Mouse (Mus musculus): ENCODE measurements around the gene Ubc. TPM values are rescaled to one million over a fixed set of nuclear protein-coding genes. Genes with fewer than 3 reads are reported as not detected.

The Ubc gene
- polyA plus RNA-seq, 1 experiment from 2014 or later = 1,201 TPM

DNA sequence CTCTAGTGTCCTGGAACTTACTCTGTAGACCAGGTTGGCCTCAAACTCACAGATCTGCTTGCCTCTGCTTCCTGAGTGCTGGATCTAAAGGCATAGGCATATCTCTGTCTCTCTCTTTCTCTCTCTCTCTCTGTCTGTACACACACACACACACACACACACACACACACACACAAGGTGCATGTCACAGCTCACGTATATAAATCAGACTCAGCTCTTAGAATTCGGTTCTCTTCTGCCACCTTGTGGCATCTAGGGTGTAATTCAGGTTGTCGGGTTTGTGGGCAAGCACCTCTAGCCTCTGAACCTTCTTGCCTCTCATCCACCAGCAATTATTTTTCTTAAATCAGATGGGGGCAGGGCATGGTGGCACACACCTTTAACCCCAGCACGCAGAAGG is 21.4 kb downstream of the Ubc start:
- under 1% methylated on average over 4 of the region's 4 CpGs for WGBS
- ATAC-seq (ENCODE audit: low FRiP score) = no peak
- no peaks in the 10 kb centered on the region for H3K36me3 ChIP-seq
- no peaks in the 10 kb centered on the region for H3K9me3 ChIP-seq
- no peaks in the 10 kb centered on the region for H3K4me1 ChIP-seq (replicated peaks)
- H3K27me3 ChIP-seq = no peaks in the 10 kb centered on the region
- H3K4me2 ChIP-seq = no peak overlapping the region
- H3K27ac ChIP-seq = no peak overlapping the region
- H3K9ac ChIP-seq = no peak overlapping the region
- H3K4me3 ChIP-seq = no peak overlapping the region

- no peak overlapping the region for H3K4me2 ChIP-seq
- no peak overlapping the region for H3K4me3 ChIP-seq
- H3K36me3 ChIP-seq = no peaks in the 10 kb centered on the region
- ATAC-seq (ENCODE audit: low FRiP score) = no peak
- H3K9ac ChIP-seq = no peak overlapping the region
- no peaks in the 10 kb centered on the region for H3K4me1 ChIP-seq (replicated peaks)
- no peaks in the 10 kb centered on the region for H3K9me3 ChIP-seq
- no peaks in the 10 kb centered on the region for H3K27me3 ChIP-seq
- WGBS = 66% methylated on average over 5 of the region's 5 CpGs
- H3K27ac ChIP-seq = no peak overlapping the region
Observed at GRCm38 (mm10) chr5:125368156-125368555, 21.8 kb downstream of the Ubc start.

- H3K9me3 ChIP-seq = no peaks in the 10 kb centered on the region
- H3K9ac ChIP-seq = no peak overlapping the region
- H3K27me3 ChIP-seq = no peaks in the 10 kb centered on the region
- H3K4me3 ChIP-seq = no peak overlapping the region
- no peaks in the 10 kb centered on the region for H3K36me3 ChIP-seq
- H3K4me1 ChIP-seq (replicated peaks) = no peaks in the 10 kb centered on the region
- WGBS = 77% methylated on average over 4 of the region's 4 CpGs
- H3K4me2 ChIP-seq = no peak overlapping the region
- no peak for ATAC-seq (ENCODE audit: low FRiP score)
- H3K27ac ChIP-seq = no peak overlapping the region
Observed at GRCm38 (mm10) chr5:125364851-125365429, 25.1 kb downstream of the Ubc start.

DNA sequence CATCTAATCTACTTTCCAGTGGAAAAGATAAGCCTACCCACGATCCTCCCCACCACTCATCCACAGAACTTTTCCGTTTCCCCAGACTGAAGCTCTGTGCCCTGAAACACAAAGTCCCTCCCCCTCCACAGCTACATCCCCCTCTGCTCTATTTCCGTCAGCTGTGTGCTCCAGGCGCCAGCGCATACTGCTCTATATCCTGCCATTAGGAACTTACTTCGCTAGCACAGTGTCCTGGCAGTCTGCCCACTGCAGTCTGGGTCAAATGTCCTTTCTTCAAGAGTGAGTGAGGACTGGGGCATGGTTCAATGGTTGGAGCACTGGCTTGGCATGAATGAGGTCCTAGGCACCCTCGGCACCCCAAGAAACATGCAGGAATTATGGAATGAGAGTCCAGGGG is 26.1 kb downstream of the Ubc start:
- no peak overlapping the region for H3K4me3 ChIP-seq
- no peaks in the 10 kb centered on the region for H3K36me3 ChIP-seq
- no peak for ATAC-seq (ENCODE audit: low FRiP score)
- H3K9ac ChIP-seq = no peak overlapping the region
- no peaks in the 10 kb centered on the region for H3K27me3 ChIP-seq
- no peaks in the 10 kb centered on the region for H3K9me3 ChIP-seq
- H3K4me1 ChIP-seq (replicated peaks) = no peaks in the 10 kb centered on the region
- no peak overlapping the region for H3K4me2 ChIP-seq
- WGBS = 85% methylated on average over 7 of the region's 7 CpGs
- no peak overlapping the region for H3K27ac ChIP-seq

DNA sequence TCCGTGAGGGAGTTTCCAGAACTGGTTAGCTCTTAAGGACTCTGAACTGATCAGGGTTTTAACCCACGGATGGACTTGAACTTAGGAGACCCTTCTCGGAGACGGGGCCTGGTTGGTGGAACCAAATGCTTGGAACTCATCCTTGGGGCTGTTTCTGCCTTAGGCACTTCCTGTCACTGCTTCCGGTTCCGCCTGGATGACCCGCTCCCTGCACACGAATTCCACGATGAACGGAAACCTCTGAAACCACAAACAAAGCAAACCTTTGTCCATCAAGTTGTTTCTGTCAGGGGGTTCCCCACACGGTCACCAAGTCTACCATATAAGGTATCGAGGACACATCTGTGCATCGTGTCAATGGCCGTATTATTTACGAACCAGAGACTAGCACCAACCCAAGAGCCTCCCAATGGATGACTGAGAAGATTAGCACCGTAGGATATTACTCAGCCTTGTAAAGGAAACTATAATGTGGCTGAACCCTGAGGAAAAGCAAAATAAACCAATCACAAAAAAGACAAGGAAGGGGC is 29.0 kb downstream of the Ubc start:
- no peak for ATAC-seq (ENCODE audit: low FRiP score)
- Histone ChIP-seq H3K9ac (no peak overlapping the region), H3K9me3 (no peaks in the 10 kb centered on the region), H3K4me3 (no peak overlapping the region), H3K4me2 (no peak overlapping the region), H3K36me3 (no peaks in the 10 kb centered on the region), H3K27me3 (no peaks in the 10 kb centered on the region), H3K27ac (no peak overlapping the region), H3K4me1 (replicated peaks) (no peaks in the 10 kb centered on the region)
- WGBS = 80% methylated on average over 16 of the region's 16 CpGs

GRCm38 (mm10) chr5:125360566-125360965 is 29.4 kb downstream of the Ubc start:
- Histone ChIP-seq H3K4me2 (no peak overlapping the region), H3K27ac (no peak overlapping the region), H3K4me1 (replicated peaks) (no peaks in the 10 kb centered on the region), H3K9me3 (no peaks in the 10 kb centered on the region), H3K9ac (no peak overlapping the region), H3K36me3 (no peaks in the 10 kb centered on the region), H3K4me3 (no peak overlapping the region), H3K27me3 (no peaks in the 10 kb centered on the region)
- ATAC-seq (ENCODE audit: low FRiP score) = no peak
- 80% methylated on average over 9 of the region's 9 CpGs for WGBS

GRCm38 (mm10) chr5:125358270-125358608 is 31.8 kb downstream of the Ubc start:
- 83% methylated on average over 5 of the region's 5 CpGs for WGBS
- H3K27ac ChIP-seq = no peak overlapping the region
- no peaks in the 10 kb centered on the region for H3K27me3 ChIP-seq
- ATAC-seq (ENCODE audit: low FRiP score) = no peak
- H3K4me1 ChIP-seq (replicated peaks) = peaks cover 7% of the 10 kb centered on the region; the same call in 1 of the 2 replicates
- H3K36me3 ChIP-seq = no peaks in the 10 kb centered on the region
- H3K9me3 ChIP-seq = no peaks in the 10 kb centered on the region
- no peak overlapping the region for H3K9ac ChIP-seq
- H3K4me2 ChIP-seq = no peak overlapping the region
- H3K4me3 ChIP-seq = no peak overlapping the region

DNA sequence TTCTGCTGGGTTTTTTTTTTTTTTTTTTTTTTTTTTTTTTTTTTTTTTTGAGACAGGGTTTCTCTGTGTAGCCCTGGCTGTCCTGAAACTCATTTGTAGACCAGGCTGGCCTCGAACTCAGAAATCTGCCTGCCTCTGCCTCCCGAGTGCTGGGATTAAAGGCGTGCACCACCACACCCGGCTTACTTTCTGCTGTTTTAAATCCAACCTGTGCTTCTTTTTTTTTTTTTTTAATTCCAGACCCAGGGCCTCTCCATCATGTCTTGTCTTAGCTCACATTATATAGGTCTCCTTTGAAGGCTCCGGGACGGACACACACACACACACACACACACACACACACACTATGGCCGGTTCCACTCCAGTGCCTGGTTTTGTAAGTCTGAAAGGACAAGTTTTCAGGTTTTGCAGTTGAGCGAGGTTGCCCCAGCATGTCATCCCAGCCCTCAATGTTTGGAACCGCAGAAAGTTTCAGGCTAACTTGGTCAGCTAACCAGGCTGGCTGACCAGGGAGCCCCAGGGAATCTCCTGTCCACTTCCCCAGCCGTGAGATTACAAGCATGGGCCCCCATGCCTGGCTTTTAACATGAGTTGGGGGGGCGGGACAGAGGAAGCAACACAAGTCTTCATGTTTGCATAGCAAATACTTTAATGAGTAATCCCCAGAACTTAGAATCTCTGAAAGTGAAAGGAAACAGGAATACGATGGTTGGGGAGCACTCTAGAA is 32.3 kb downstream of the Ubc start:
- no peak overlapping the region for H3K27ac ChIP-seq
- no peak for ATAC-seq (ENCODE audit: low FRiP score)
- no peaks in the 10 kb centered on the region for H3K36me3 ChIP-seq
- peaks cover 7% of the 10 kb centered on the region; the same call in 1 of the 2 replicates for H3K4me1 ChIP-seq (replicated peaks)
- 80% methylated on average over 12 of the region's 12 CpGs for WGBS
- H3K4me3 ChIP-seq = no peak overlapping the region
- no peak overlapping the region for H3K9ac ChIP-seq
- no peaks in the 10 kb centered on the region for H3K9me3 ChIP-seq
- H3K27me3 ChIP-seq = no peaks in the 10 kb centered on the region
- no peak overlapping the region for H3K4me2 ChIP-seq

DNA sequence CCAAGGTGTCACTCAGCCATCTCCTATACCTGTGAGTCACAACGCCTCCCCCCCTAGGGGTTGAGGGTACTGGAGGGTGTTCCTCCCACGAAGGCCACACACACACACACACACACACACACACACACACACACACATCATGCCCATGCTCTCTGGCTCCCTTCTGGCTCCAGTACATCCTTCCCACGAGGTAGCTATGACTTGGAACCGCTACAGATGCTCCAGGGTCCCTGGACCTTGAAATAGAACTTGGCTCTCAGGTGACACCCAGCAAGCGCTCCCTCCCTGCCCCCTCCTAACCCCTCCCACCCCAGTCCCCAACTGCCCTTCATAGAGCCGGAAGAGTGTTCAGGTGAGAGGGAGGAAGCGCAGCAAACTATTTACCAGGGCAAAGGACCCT is 34.4 kb downstream of the Ubc start:
- H3K4me3 ChIP-seq = no peak overlapping the region
- no peak overlapping the region for H3K9ac ChIP-seq
- no peaks in the 10 kb centered on the region for H3K27me3 ChIP-seq
- no peak overlapping the region for H3K27ac ChIP-seq
- H3K4me1 ChIP-seq (replicated peaks) = peaks cover 7% of the 10 kb centered on the region; the same call in 1 of the 2 replicates
- no peak for ATAC-seq (ENCODE audit: low FRiP score)
- 64% methylated on average over 7 of the region's 7 CpGs for WGBS
- no peaks in the 10 kb centered on the region for H3K36me3 ChIP-seq
- no peak overlapping the region for H3K4me2 ChIP-seq
- no peaks in the 10 kb centered on the region for H3K9me3 ChIP-seq

- Histone ChIP-seq H3K36me3 (no peaks in the 10 kb centered on the region), H3K9ac (no peak overlapping the region), H3K27ac (no peak overlapping the region), H3K4me1 (replicated peaks) (peaks cover 7% of the 10 kb centered on the region; the same call in 1 of the 2 replicates), H3K4me2 (no peak overlapping the region), H3K4me3 (no peak overlapping the region), H3K9me3 (no peaks in the 10 kb centered on the region), H3K27me3 (no peaks in the 10 kb centered on the region)
- no peak for ATAC-seq (ENCODE audit: low FRiP score)
- 52% methylated on average over 7 of the region's 7 CpGs for WGBS
Observed at GRCm38 (mm10) chr5:125354885-125355492, 35.0 kb downstream of the Ubc start.

- Histone ChIP-seq H3K27me3 (no peaks in the 10 kb centered on the region), H3K27ac (no peak overlapping the region), H3K9me3 (no peaks in the 10 kb centered on the region), H3K36me3 (no peaks in the 10 kb centered on the region), H3K4me3 (no peak overlapping the region), H3K4me1 (replicated peaks) (peaks cover 7% of the 10 kb centered on the region; the same call in 1 of the 2 replicates), H3K9ac (no peak overlapping the region), H3K4me2 (no peak overlapping the region)
- 93% methylated on average over 5 of the region's 5 CpGs for WGBS
- ATAC-seq (ENCODE audit: low FRiP score) = no peak
Observed at GRCm38 (mm10) chr5:125352781-125353294, 37.2 kb downstream of the Ubc start.

DNA sequence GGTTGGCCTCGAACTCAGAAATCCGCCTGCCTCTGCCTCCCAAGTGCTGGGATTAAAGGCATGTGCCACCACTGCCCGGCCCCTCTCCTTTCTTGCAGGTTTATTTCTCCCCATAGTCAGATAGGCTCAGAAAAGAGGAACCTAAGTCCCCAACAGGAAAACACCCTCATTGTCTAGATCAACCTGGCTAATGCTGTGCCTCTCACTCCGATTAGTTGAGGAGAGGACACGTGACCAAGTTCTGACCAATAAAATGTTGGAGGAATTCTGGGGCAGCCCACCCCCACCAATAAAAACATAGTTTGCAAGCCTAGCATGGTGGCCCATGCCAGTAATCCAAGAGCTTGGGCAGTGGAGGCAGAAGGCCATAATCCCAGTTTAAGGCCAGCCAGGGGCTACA is 38.1 kb downstream of the Ubc start:
- no peak for ATAC-seq (ENCODE audit: low FRiP score)
- Histone ChIP-seq H3K27me3 (no peaks in the 10 kb centered on the region), H3K9ac (no peak overlapping the region), H3K9me3 (no peaks in the 10 kb centered on the region), H3K4me2 (no peak overlapping the region), H3K36me3 (no peaks in the 10 kb centered on the region), H3K4me1 (replicated peaks) (peaks cover 7% of the 10 kb centered on the region; the same call in 1 of the 2 replicates), H3K27ac (no peak overlapping the region), H3K4me3 (no peak overlapping the region)
- WGBS = 92% methylated on average over 5 of the region's 5 CpGs

Measured in hindbrain, embryonic 13.5 days (tissue).